Mouse (Mus musculus) lung, adult 2 months (tissue): Measurements from ENCODE around the gene Fh1.

Source experiments
- CTCF ChIP-seq: fragments of 200-500 bp; IDR thresholded peaks from 2 replicates; pipeline ENCODE4 v1.5.1; 2011; ENCODE audit warnings: mild to moderate bottlenecking, low read length, control low read depth; ENCODE audit not compliant: insufficient read depth
- POLR2A ChIP-seq: fragments of 200-500 bp; IDR thresholded peaks from 2 replicates; pipeline ENCODE4 v1.6.1; 2011; ENCODE audit warnings: low read depth, mild to moderate bottlenecking, control low read depth, low read length, borderline replicate concordance; ENCODE audit errors: extremely low read depth

GRCm38 (mm10) chr1:175668666-175669405 is 43.4 kb upstream of the Fh1 start:
- TF ChIP-seq CTCF, result peak; percentile 24; the same call in 1 of the 2 replicates
- no peak for TF ChIP-seq POLR2A
